Mouse (Mus musculus): ENCODE data around the gene Dgke.

The Dgke gene

GRCm38 (mm10) chr11:89003726-89004125 is 62.9 kb downstream of the Dgke start:
- in situ Hi-C loops (cut with MseI, MboI) = no loop called here

- in situ Hi-C loops (cut with MseI, MboI) = no loop called here
Observed at GRCm38 (mm10) chr11:89003078-89003477, 63.6 kb downstream of the Dgke start.

GRCm38 (mm10) chr11:89002621-89003020 is 64.0 kb downstream of the Dgke start:
- in situ Hi-C loops (cut with MseI, MboI) = no loop called here

GRCm38 (mm10) chr11:89002068-89002467 is 64.6 kb downstream of the Dgke start:
- in situ Hi-C loops (cut with MseI, MboI) = no loop called here

GRCm38 (mm10) chr11:89001569-89001968 is 65.1 kb downstream of the Dgke start:
- in situ Hi-C loops (cut with MseI, MboI) = no loop called here

GRCm38 (mm10) chr11:89000527-89000819 is 66.2 kb downstream of the Dgke start:
- in situ Hi-C loops (cut with MseI, MboI) = no loop called here

GRCm38 (mm10) chr11:88999723-89000526 is 66.7 kb downstream of the Dgke start:
- in situ Hi-C loops (cut with MseI, MboI) = loop anchor here in 1 of 2 experiments (10.0 kb wide), 1 partner anchor 1915 kb away; no protein-coding TSS in a partner anchor

- in situ Hi-C loops (cut with MseI, MboI) = loop anchor here in 1 of 2 experiments (10.0 kb wide), 1 partner anchor 1916 kb away; no protein-coding TSS in a partner anchor
Observed at GRCm38 (mm10) chr11:88998974-88999722, 67.5 kb downstream of the Dgke start, which contains the start of gene Trim25. Gene Trim25 (plus strand): TSS chr11:88999376.

GRCm38 (mm10) chr11:88998406-88998805 is 68.2 kb downstream of the Dgke start:
- in situ Hi-C loops (cut with MseI, MboI) = loop anchor here in 1 of 2 experiments (10.0 kb wide), 1 partner anchor 1916 kb away; no protein-coding TSS in a partner anchor

- in situ Hi-C loops (cut with MseI, MboI) = loop anchor here in 1 of 2 experiments (10.0 kb wide), 1 partner anchor 1917 kb away; no protein-coding TSS in a partner anchor
Observed at GRCm38 (mm10) chr11:88997343-88997742, 69.3 kb downstream of the Dgke start.

- in situ Hi-C loops (cut with MseI, MboI) = loop anchor here in 1 of 2 experiments (10.0 kb wide), 1 partner anchor 1918 kb away; no protein-coding TSS in a partner anchor
Observed at GRCm38 (mm10) chr11:88996427-88996826, 70.2 kb downstream of the Dgke start.

- in situ Hi-C loops (cut with MseI, MboI) = loop anchor here in 1 of 2 experiments (10.0 kb wide), 1 partner anchor 1919 kb away; no protein-coding TSS in a partner anchor
Observed at GRCm38 (mm10) chr11:88995616-88996015, 71.0 kb downstream of the Dgke start.

- in situ Hi-C loops (cut with MseI, MboI) = loop anchor here (5.0 to 10.0 kb wide), 3 partner anchors 38 to 1920 kb away; no protein-coding TSS in a partner anchor
Observed at GRCm38 (mm10) chr11:88994492-88994891, 72.2 kb downstream of the Dgke start.

GRCm38 (mm10) chr11:88993625-88994024 is 73.0 kb downstream of the Dgke start:
- in situ Hi-C loops (cut with MseI, MboI) = loop anchor here (5.0 to 10.0 kb wide), 3 partner anchors 39 to 1921 kb away; no protein-coding TSS in a partner anchor

GRCm38 (mm10) chr11:88993186-88993585 is 73.5 kb downstream of the Dgke start:
- in situ Hi-C loops (cut with MseI, MboI) = loop anchor here (5.0 to 10.0 kb wide), 3 partner anchors 39 to 1922 kb away; no protein-coding TSS in a partner anchor

- in situ Hi-C loops (cut with MseI, MboI) = loop anchor here in 1 of 2 experiments (5.0 kb wide), 1 partner anchor 38 kb away; no protein-coding TSS in a partner anchor
Observed at GRCm38 (mm10) chr11:88989530-88989929, 77.1 kb downstream of the Dgke start.

GRCm38 (mm10) chr11:88988956-88989355 is 77.7 kb downstream of the Dgke start:
- in situ Hi-C loops (cut with MseI, MboI) = loop anchor here in 1 of 2 experiments (5.0 kb wide), 1 partner anchor 38 kb away; no protein-coding TSS in a partner anchor

GRCm38 (mm10) chr11:88986616-88987015 is 80.0 kb downstream of the Dgke start:
- in situ Hi-C loops (cut with MseI, MboI) = loop anchor here in 1 of 2 experiments (5.0 kb wide), 1 partner anchor 41 kb away; no protein-coding TSS in a partner anchor
